Mouse (Mus musculus) MEL (cell line): ENCODE data around the gene Gm3633. TPM values are rescaled to one million over a fixed set of nuclear protein-coding genes. Genes with fewer than 3 reads are reported as not detected.
"Not testable (repeated sequence)": the region's sequence is repeated elsewhere in the genome, so short reads cannot be mapped to it uniquely, and the experiment has no call there.

Experiments used
- DNase-seq: peaks from one replicate; pipeline ENCODE4 v3.0.0; 2011; ENCODE audit warnings: low read depth, low spot score
- H3K27ac ChIP-seq: 2 replicates; pipeline ENCODE4 v1.5.1; 2012; ENCODE audit warnings: low read depth, mild to moderate bottlenecking, control low read depth, low read length, moderate library complexity; ENCODE audit not compliant: control insufficient read depth
- H3K27me3 ChIP-seq, 2 experiments: fragments of 150-350 bp in 1 of 2; sonication (generic) in 1 of 2; 2 replicates each; pipeline ENCODE4 v1.6.1; 2012; ENCODE audit warnings: low read length in 2 of 2, mild to moderate bottlenecking in 2 of 2, improper control_type of control experiment in 1 of 2, moderate library complexity in 1 of 2; ENCODE audit not compliant: insufficient read depth in 2 of 2, control insufficient read depth in 1 of 2
- H3K36me3 ChIP-seq, 2 experiments: 2 replicates each; pipeline ENCODE4 v1.6.1; 2012 to 2014; ENCODE audit warnings: low read length in 2 of 2, improper control_type of control experiment in 1 of 2, inconsistent platforms in 1 of 2, mild to moderate bottlenecking in 1 of 2; ENCODE audit not compliant: insufficient read depth in 2 of 2, control insufficient read depth in 1 of 2
- H3K4me1 ChIP-seq, 2 experiments: fragments of 150-350 bp in 1 of 2; sonication (generic) in 1 of 2; 2 replicates each; pipeline ENCODE4 v1.6.1; 2012; ENCODE audit warnings: low read length in 2 of 2, improper control_type of control experiment in 1 of 2, mild to moderate bottlenecking in 1 of 2; ENCODE audit not compliant: insufficient read depth in 2 of 2, control insufficient read depth in 1 of 2
- H3K4me3 ChIP-seq, 2 experiments: fragments of 150-350 bp in 1 of 2; sonication (generic) in 1 of 2; 2 replicates each; pipeline ENCODE4 v1.5.1; 2012; ENCODE audit warnings: low read depth in 2 of 2, low read length in 2 of 2, mild to moderate bottlenecking in 2 of 2, moderate library complexity in 2 of 2, control low read depth in 1 of 2, improper control_type of control experiment in 1 of 2; ENCODE audit not compliant: control insufficient read depth in 1 of 2, insufficient read depth in 1 of 2
- H3K79me2 ChIP-seq: 2 replicates; pipeline ENCODE4 v1.6.1; 2012; ENCODE audit warnings: mild to moderate bottlenecking, low read length, moderate library complexity; ENCODE audit not compliant: control insufficient read depth, poor library complexity, insufficient read depth
- H3K9ac ChIP-seq: 2 replicates; pipeline ENCODE4 v1.6.1; 2012; ENCODE audit warnings: low read depth, mild to moderate bottlenecking, control low read depth, low read length, moderate library complexity; ENCODE audit not compliant: control insufficient read depth, poor library complexity, severe bottlenecking
- H3K9me3 ChIP-seq: fragments of 150-350 bp; sonication (generic); replicated peaks from 2 replicates; pipeline ENCODE4 v1.6.1; 2012; ENCODE audit warnings: mild to moderate bottlenecking, low read length, improper control_type of control experiment, moderate library complexity; ENCODE audit not compliant: insufficient read depth
- polyA plus RNA-seq, 2 experiments: library from polyadenylated mRNA; stranded (reverse) in 1 of 2; unstranded in 1 of 2; fragments of >175 nt in 1 of 2; fragments of >200 nt in 1 of 2; gene quantifications; 2 replicates each; pipeline versions ENCODE4 v1.2.1 to v1.2.4; 2012; ENCODE audit warnings: low replicate concordance in 2 of 2, low read depth in 1 of 2; ENCODE audit not compliant: insufficient read length in 2 of 2, insufficient read depth in 1 of 2, missing spikeins in 1 of 2
- total RNA-seq: library from RNA; depleted of rRNA; stranded (reverse); fragments of 300-350 nt; gene quantifications from 2 replicates; pipeline ENCODE4 v1.2.3, GENCODE M21; 2012; rRNA removed

Gm3633 gene
- total RNA-seq (not detected in 2 replicates), polyA plus RNA-seq (not detected)

DNA sequence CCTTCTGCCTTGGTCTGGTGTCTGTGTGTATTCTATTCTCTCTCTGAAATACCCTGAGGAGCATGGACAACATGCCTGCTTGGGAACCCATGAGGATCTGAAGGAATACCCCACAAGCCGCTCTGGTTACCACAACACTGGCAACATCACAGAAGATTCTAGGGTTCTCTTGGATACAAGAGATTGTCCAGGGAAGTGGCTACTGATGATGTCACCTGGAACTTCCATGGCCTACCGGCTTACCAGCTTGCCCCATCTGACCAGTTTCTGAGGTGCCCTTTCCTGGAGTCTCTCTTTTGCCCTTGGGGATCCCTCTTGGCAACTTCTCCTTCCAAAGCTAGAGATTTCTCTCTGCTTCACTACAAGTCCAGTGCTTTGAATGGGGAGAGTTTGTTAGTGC is at the start of gene Gm3633:
Gene Gm3633 (minus strand): TSS at position 101 of the 400 bp plus-strand sequence.
- H3K36me3 ChIP-seq, H3K4me3 ChIP-seq, H3K79me2 ChIP-seq, H3K27me3 ChIP-seq, H3K9ac ChIP-seq, DNase-seq, H3K27ac ChIP-seq, H3K9me3 ChIP-seq, H3K4me1 ChIP-seq: not testable (repeated sequence)

DNA sequence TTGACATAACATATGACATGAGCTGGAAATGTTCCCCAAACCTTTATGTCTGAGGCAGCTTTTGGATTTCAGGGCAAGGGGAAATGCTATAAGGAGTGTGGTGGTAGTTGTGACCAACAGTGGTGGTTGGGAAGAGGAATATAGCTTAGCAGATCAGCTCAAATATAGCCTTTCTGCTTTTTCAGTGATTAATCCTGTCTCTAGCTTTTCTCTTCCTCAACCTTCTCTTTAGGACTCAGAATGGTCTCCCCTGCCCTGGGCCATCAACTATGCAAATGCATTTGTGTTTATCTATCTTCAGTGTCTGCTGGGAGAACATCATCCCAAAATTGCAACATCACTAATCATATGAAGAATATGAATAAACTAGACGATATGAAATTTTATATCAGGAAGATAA is 13.9 kb upstream of the Gm3633 start, which contains the start of gene Gm10378:
Gene Gm10378 (plus strand): TSS at position 301 of the 400 bp plus-strand sequence.
- H3K79me2 ChIP-seq, H3K27me3 ChIP-seq, H3K36me3 ChIP-seq, H3K4me1 ChIP-seq, DNase-seq, H3K27ac ChIP-seq, H3K4me3 ChIP-seq, H3K9me3 ChIP-seq, H3K9ac ChIP-seq: not testable (repeated sequence)

DNA sequence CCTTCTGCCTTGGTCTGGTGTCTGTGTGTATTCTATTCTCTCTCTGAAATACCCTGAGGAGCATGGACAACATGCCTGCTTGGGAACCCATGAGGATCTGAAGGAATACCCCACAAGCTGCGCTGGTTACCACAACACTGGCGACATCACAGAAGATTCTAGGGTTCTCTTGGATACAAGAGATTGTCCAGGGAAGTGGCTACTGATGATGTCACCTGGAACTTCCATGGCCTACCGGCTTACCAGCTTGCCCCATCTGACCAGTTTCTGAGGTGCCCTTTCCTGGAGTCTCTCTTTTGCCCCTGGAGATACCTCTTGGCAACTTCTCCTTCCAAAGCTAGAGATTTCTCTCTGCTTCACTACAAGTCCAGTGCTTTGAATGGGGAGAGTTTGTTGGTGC is 41.9 kb downstream of the Gm3633 start, which contains the start of gene Gm17124:
Gene Gm17124 (minus strand): TSS at position 101 of the 400 bp plus-strand sequence.
- not testable (repeated sequence) for H3K27ac ChIP-seq, H3K4me3 ChIP-seq, H3K9me3 ChIP-seq, H3K4me1 ChIP-seq, H3K27me3 ChIP-seq, H3K79me2 ChIP-seq, DNase-seq, H3K9ac ChIP-seq, H3K36me3 ChIP-seq

Other genes with a start within 250 kb of the Gm3633 start
- not detected in 2 replicates for gene Gm8005, start 202.2 kb downstream of the Gm3633 start, total RNA-seq
- gene Gm8005, start 202.2 kb downstream of the Gm3633 start, polyA plus RNA-seq, result not detected
- gene Gm8011, start 178.0 kb downstream of the Gm3633 start, total RNA-seq, result 0.10 and 0.12 TPM in 2 replicates
- gene Gm8011, start 178.0 kb downstream of the Gm3633 start, polyA plus RNA-seq, result not detected
- gene Gm8020, start 139.6 kb downstream of the Gm3633 start, total RNA-seq, result not detected in 2 replicates
- gene Gm8020, start 139.6 kb downstream of the Gm3633 start, polyA plus RNA-seq, result not detected
- not detected in 2 replicates for gene Gm8024, start 117.6 kb downstream of the Gm3633 start, total RNA-seq
- not detected for gene Gm8024, start 117.6 kb downstream of the Gm3633 start, polyA plus RNA-seq
- gene Gm17124, start 42.0 kb downstream of the Gm3633 start, total RNA-seq, result not detected in 2 replicates
- gene Gm17124, start 42.0 kb downstream of the Gm3633 start, polyA plus RNA-seq, result not detected
- gene Gm10378, start 14.0 kb upstream of the Gm3633 start, total RNA-seq, result not detected in 2 replicates
- not detected for gene Gm10378, start 14.0 kb upstream of the Gm3633 start, polyA plus RNA-seq
- gene Gm3015, start 126.9 kb upstream of the Gm3633 start, total RNA-seq, result not detected in 2 replicates
- not detected for gene Gm3015, start 126.9 kb upstream of the Gm3633 start, polyA plus RNA-seq
- not detected in 2 replicates for gene Gm10377, start 156.1 kb upstream of the Gm3633 start, total RNA-seq
- not detected for gene Gm10377, start 156.1 kb upstream of the Gm3633 start, polyA plus RNA-seq
- gene Gm21977, start 211.6 kb upstream of the Gm3633 start, total RNA-seq, result not detected in 2 replicates
- not detected for gene Gm21977, start 211.6 kb upstream of the Gm3633 start, polyA plus RNA-seq